Mouse (Mus musculus) heart, adult 2 months (tissue): ENCODE measurements around the gene Lpgat1. TPM values are rescaled to one million over a fixed set of nuclear protein-coding genes. Genes with fewer than 3 reads are reported as not detected.

Experiments used
- DNase-seq, 2 experiments: peaks; one replicate each; pipeline ENCODE4 v3.0.0; 2021
- H3K27ac ChIP-seq: fragments of 200-600 bp; 2 replicates; pipeline ENCODE4 v1.8.1; 2022
- H3K27me3 ChIP-seq: fragments of 200-500 bp; 2 replicates; pipeline ENCODE4 v1.6.1; 2012; ENCODE audit warnings: mild to moderate bottlenecking, low read length, inconsistent platforms, mixed read lengths; ENCODE audit not compliant: control insufficient read depth, insufficient read depth
- H3K36me3 ChIP-seq: fragments of 200-500 bp; 2 replicates; pipeline ENCODE4 v1.6.1; 2012; ENCODE audit warnings: low read length, inconsistent platforms; ENCODE audit not compliant: control insufficient read depth, insufficient read depth
- H3K4me1 ChIP-seq: fragments of 200-500 bp; 2 replicates; pipeline ENCODE4 v1.6.1; 2011; ENCODE audit warnings: low read length; ENCODE audit not compliant: control insufficient read depth, insufficient read depth
- H3K4me3 ChIP-seq: fragments of 200-600 bp; 2 replicates; pipeline ENCODE4 v1.8.1; 2022
- H3K79me2 ChIP-seq: fragments of 200-500 bp; replicated peaks from 2 replicates; pipeline ENCODE4 v1.6.1; 2012; ENCODE audit warnings: mild to moderate bottlenecking, inconsistent platforms, low read length, moderate library complexity, mixed read lengths; ENCODE audit not compliant: control insufficient read depth, insufficient read depth
- H3K9ac ChIP-seq: fragments of 200-500 bp; 2 replicates; pipeline ENCODE4 v1.6.1; 2012; ENCODE audit warnings: low read depth, mild to moderate bottlenecking, control low read depth, inconsistent platforms, low read length, mixed read lengths
- CTCF ChIP-seq: fragments of 200-600 bp; IDR thresholded peaks from 2 replicates; pipeline ENCODE4 v1.8.1; 2022; ENCODE audit warnings: antibody characterized with exemption, mild to moderate bottlenecking, moderate library complexity
- EP300 ChIP-seq: fragments of 200-500 bp; IDR thresholded peaks from 2 replicates; pipeline ENCODE4 v1.6.1; 2011; ENCODE audit warnings: low read depth, low read length, control low read depth; ENCODE audit not compliant: insufficient read depth
- POLR2A ChIP-seq: fragments of 200-500 bp; IDR thresholded peaks from 2 replicates; pipeline ENCODE4 v1.6.1; 2011; ENCODE audit warnings: mild to moderate bottlenecking, low read depth, low read length, control low read depth; ENCODE audit not compliant: insufficient read depth
- WGBS: fragments of 180-500 bp; shearing (Covaris S2); methylation state at CpG from one replicate; pipeline ENCODE4 v1.1.7; 2018; 5-methylcytosine and 5-hydroxymethylcytosine counted together
- intact Hi-C: fragments of 180-260 bp; cut with DNase I; formaldehyde crosslinking; loops from one replicate; pipeline ENCODE4 v1.15.1; 2025
- polyA plus RNA-seq: library from polyadenylated mRNA; depleted of rRNA; stranded (reverse); fragments of >200 nt; gene quantifications from 2 replicates; pipeline ENCODE4 v1.2.3, GENCODE M21; 2012; rRNA removed
- total RNA-seq, 2 experiments: library from RNA; stranded (reverse); gene quantifications; 2 replicates each; pipeline ENCODE4 v1.2.3; 2021

Lpgat1 gene
- total and polyA plus RNA-seq, 3 experiments, result 16.8 to 119 (median 99.1) TPM

- Histone ChIP-seq H3K79me2 (no peaks in the 10 kb centered on the region), H3K27me3 (no peaks in the 10 kb centered on the region), H3K36me3 (no peaks in the 10 kb centered on the region), H3K27ac (no peak overlapping the region), H3K4me3 (no peak overlapping the region), H3K4me1 (peaks cover 3% of the 10 kb centered on the region), H3K9ac (no peak overlapping the region)
- intact Hi-C loops, result loop anchor here (5.0 kb wide), 2 partner anchors 57 to 507 kb away; no protein-coding TSS in a partner anchor
- TF ChIP-seq CTCF, result no peak
- TF ChIP-seq POLR2A, result no peak
- TF ChIP-seq EP300, result no peak
- DNase-seq, result no peak
Measured at GRCm38 (mm10) chr1:191819026-191819425, 101.4 kb downstream of the Lpgat1 start.

GRCm38 (mm10) chr1:191820951-191821325, 103.3 kb downstream of the Lpgat1 start:
- H3K36me3 ChIP-seq, result no peaks in the 10 kb centered on the region
- WGBS, result 8% methylated on average over 15 of the region's 15 CpGs
- H3K4me3 ChIP-seq, result peak overlapping the region; percentile 50
- H3K9ac ChIP-seq, result no peak overlapping the region
- TF ChIP-seq POLR2A (no peak), EP300 (no peak), CTCF (no peak)
- intact Hi-C loops, result loop anchor here (2.0 kb wide), 1 partner anchor 102 kb away; no protein-coding TSS in a partner anchor
- H3K79me2 ChIP-seq, result no peaks in the 10 kb centered on the region
- H3K4me1 ChIP-seq, result peaks cover 3% of the 10 kb centered on the region
- no peak overlapping the region for H3K27ac ChIP-seq
- DNase-seq, result no peak
- no peaks in the 10 kb centered on the region for H3K27me3 ChIP-seq

GRCm38 (mm10) chr1:191821326-191822091, 103.9 kb downstream of the Lpgat1 start, which contains the start of gene Nek2:
Nek2 (plus strand) TSS chr1:191821444.
- TF ChIP-seq CTCF (no peak), POLR2A (no peak), EP300 (no peak)
- peaks cover 3% of the 10 kb centered on the region for H3K4me1 ChIP-seq
- H3K27ac ChIP-seq, result no peak within 1 kb of the TSS
- WGBS, result under 1% methylated on average over 79 of the region's 79 CpGs
- H3K4me3 ChIP-seq, result peak within 1 kb of the TSS; percentile 50
- no peaks in the 10 kb centered on the region for H3K36me3 ChIP-seq
- peak within 1 kb of the TSS; percentile 54 for H3K9ac ChIP-seq
- H3K27me3 ChIP-seq, result no peaks in the 10 kb centered on the region
- intact Hi-C loops, result loop anchor here (2.0 kb wide), 1 partner anchor 103 kb away; no protein-coding TSS in a partner anchor
- DNase-seq, result peak; percentile 95
- no peaks in the 10 kb centered on the region for H3K79me2 ChIP-seq

GRCm38 (mm10) chr1:191829124-191829523, 111.5 kb downstream of the Lpgat1 start:
- Histone ChIP-seq H3K4me3 (no peak overlapping the region), H3K79me2 (no peaks in the 10 kb centered on the region), H3K27me3 (no peaks in the 10 kb centered on the region), H3K27ac (no peak overlapping the region), H3K4me1 (no peaks in the 10 kb centered on the region), H3K36me3 (no peaks in the 10 kb centered on the region), H3K9ac (no peak overlapping the region)
- WGBS, result 77% methylated on average over 3 of the region's 3 CpGs
- no peak for DNase-seq
- TF ChIP-seq POLR2A (no peak), EP300 (no peak), CTCF (peak; percentile 56)
- intact Hi-C loops, result no loop called here

- DNase-seq, result no peak
- Histone ChIP-seq H3K4me3 (no peak overlapping the region), H3K4me1 (peaks cover 1% of the 10 kb centered on the region; the same call in 1 of the 2 replicates), H3K9ac (no peak overlapping the region), H3K27ac (no peak overlapping the region), H3K36me3 (no peaks in the 10 kb centered on the region), H3K27me3 (no peaks in the 10 kb centered on the region), H3K79me2 (no peaks in the 10 kb centered on the region)
- intact Hi-C loops, result no loop called here
- WGBS, result 91% methylated on average over 6 of the region's 6 CpGs
- TF ChIP-seq POLR2A (no peak), CTCF (no peak), EP300 (no peak)
Measured at GRCm38 (mm10) chr1:191833396-191833795, 115.8 kb downstream of the Lpgat1 start.

Other genes with a start within 250 kb of the Lpgat1 start
- gene Dtl, start 142.3 kb upstream of the Lpgat1 start, total RNA-seq, result under 1 TPM; 0.16 to 0.27 TPM
- 0.06 and 0.29 TPM in 2 replicates for gene Dtl, start 142.3 kb upstream of the Lpgat1 start, polyA plus RNA-seq
- gene Ints7, start 142.2 kb upstream of the Lpgat1 start, total RNA-seq, result 10 to 100 TPM in 1 of 2 experiments, 1 to 10 TPM in 1; 9.5 to 11.2 TPM
- 16.3 and 22.3 TPM in 2 replicates for gene Ints7, start 142.2 kb upstream of the Lpgat1 start, polyA plus RNA-seq
- gene Nek2, start 103.6 kb downstream of the Lpgat1 start, total RNA-seq, result under 1 TPM; 0.09 to 0.37 TPM
- 0.44 and 0.47 TPM in 2 replicates for gene Nek2, start 103.6 kb downstream of the Lpgat1 start, polyA plus RNA-seq
- gene Slc30a1, start 188.9 kb downstream of the Lpgat1 start, total RNA-seq, result 10 to 100 TPM; 17.1 to 18.6 TPM
- gene Slc30a1, start 188.9 kb downstream of the Lpgat1 start, polyA plus RNA-seq, result 5.3 and 11.4 TPM in 2 replicates